Mouse (Mus musculus): ENCODE results near the gene Rptor.
A peak's percentile ranks its signal among the peaks of the same experiment; 100 is the strongest.

Rptor gene

GRCm38 (mm10) chr11:119607464-119607863, 4.8 kb downstream of the Rptor start:
- DNase-seq, result no peak

- DNase-seq, result no peak
Measured at GRCm38 (mm10) chr11:119611496-119611895, 8.8 kb downstream of the Rptor start.

DNA sequence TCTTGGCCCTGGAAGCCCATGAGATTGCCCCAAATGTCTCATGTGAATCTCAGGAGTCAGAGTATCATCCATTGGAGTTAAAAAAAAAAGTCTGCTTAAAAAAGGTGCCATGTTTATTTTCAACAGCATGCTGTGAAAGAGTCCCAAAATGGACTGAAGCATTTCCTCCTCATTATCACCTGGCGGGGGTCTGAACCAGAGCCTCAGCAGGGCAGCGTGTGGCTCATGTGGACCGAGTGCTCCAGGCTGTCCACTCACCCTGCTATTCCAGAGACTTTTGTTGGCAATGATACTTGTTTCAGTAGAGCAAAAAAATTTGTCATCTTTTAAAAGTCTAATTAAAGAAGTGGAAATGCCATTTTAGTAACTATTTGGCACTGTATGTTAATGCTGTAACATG, 9.5 kb downstream of the Rptor start:
- no peak for DNase-seq

GRCm38 (mm10) chr11:119615087-119615486, 12.4 kb downstream of the Rptor start:
- DNase-seq, result no peak

- DNase-seq, result peak; percentile 85 to 95
Measured at GRCm38 (mm10) chr11:119618763-119619162, 16.1 kb downstream of the Rptor start.

GRCm38 (mm10) chr11:119621266-119621665, 18.6 kb downstream of the Rptor start:
- no peak for DNase-seq

DNA sequence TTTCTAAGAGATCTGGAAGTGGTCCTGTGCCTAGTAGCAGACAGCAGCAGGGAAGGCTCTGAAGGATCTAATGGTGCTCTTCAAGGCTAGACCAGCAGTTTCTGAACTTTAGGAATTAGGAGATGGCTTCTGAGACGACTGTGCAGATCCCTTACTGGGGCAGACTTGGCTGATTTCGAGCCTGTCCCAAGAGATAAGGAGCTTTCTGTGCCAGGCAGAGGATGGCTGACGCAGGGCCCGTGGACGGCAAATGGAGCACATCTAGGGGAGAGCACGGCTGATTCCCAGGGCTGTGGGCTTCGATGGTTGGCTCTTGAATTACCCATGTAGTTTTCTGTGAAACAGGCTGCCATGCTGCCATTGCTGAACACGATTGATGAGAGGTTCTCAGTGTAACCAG, 21.1 kb downstream of the Rptor start:
- no peak for DNase-seq

- no peak for DNase-seq
Measured at GRCm38 (mm10) chr11:119624401-119624800, 21.7 kb downstream of the Rptor start.

GRCm38 (mm10) chr11:119624955-119625354, 22.2 kb downstream of the Rptor start:
- DNase-seq, result no peak

DNA sequence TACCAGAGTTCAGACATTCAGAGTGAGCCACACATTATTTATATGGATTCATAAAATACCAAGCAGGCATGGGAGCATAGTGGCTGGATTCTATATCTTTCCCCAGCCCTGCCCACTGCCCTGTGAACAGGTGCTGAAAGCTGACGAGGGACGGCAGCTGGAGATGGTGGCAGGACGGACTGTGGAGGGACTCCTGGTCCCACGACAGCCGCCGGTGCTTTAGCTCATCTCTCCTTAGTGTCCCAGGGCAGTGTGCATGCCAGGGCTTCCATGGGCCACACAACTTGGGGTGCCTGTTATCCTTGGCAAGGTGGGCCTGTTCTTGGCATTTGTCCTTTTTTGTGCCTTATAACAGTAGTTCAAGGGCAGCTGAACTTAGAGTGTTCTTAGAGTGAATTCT, 22.8 kb downstream of the Rptor start:
- DNase-seq, result peak in 1 of 2 experiments; percentile 33

DNA sequence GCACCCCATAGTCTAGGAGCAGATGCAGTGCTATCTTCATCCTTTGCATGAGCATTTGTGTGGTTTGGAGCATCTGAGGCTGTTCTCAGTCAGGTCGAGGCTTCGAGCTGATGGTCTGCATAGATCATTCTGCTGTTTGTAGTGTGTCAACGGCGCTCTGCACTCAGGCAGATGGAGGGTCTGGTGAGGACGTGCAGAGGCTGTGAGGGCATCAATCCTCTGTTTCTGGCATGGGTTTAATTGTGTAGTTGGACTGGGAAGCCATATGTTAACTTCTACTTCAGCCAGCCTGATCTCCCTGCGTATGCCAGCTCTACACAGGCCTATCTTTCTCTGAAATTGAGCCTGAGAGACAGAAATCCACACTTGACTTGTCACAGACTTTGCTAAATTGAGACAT, 23.2 kb downstream of the Rptor start:
- peak; percentile 49 to 61 for DNase-seq

DNA sequence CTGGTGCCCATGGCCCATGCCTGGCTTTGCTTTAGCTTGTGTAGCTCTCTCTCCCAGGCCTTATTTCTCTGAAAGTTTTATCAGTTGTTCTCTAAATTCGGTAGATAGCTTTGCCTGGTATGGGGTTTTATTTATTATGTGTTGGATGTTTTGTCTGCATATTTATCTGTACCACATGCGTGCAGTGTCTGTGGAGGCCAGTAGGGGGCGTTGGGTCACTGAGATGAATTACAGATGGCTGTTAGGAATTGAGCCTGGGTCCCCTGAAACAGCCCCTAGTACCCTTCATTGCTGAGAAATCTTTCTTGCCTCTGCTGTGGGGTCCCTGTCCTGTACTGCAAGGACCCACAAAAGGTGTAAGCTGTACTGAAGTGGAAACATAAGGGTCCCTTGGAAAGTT, 24.5 kb downstream of the Rptor start:
- DNase-seq, result peak in 1 of 2 experiments; percentile 63

GRCm38 (mm10) chr11:119629072-119629471, 26.4 kb downstream of the Rptor start:
- no peak for DNase-seq

GRCm38 (mm10) chr11:119630329-119630728, 27.6 kb downstream of the Rptor start:
- DNase-seq, result peak; percentile 51 to 54

DNA sequence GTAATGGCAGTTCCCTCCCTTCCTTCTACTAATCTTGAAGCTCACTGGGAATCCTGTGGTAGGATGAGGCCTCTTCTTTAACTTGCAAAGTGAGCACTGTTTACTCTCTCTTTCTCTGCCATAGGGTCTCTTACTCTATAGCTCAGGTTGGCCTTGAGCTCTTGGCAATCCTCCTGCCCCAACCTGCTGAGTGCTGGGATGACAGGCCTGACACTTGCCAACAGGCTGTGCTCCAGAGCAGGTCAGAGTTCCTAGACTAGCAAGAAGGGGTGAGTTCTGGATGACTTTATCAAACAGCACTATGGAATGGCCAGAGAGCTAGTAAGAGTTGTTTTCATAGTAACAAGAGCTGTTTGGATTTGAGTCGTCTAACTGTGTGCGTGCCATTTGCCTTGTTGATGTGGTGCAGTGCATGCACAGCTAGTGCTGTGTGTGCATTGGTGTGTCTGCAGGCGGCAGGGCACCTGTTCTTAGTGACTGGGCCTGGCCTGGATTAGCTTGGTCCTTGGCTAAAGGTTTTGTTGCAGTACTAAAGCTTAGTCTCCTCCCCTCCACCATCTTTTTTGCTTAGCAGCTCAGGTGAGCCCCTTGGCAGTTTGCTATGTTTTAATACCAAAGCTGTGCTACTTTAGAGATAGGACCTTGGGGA, 28.6 kb downstream of the Rptor start:
- peak; percentile 55 to 67 for DNase-seq

DNA sequence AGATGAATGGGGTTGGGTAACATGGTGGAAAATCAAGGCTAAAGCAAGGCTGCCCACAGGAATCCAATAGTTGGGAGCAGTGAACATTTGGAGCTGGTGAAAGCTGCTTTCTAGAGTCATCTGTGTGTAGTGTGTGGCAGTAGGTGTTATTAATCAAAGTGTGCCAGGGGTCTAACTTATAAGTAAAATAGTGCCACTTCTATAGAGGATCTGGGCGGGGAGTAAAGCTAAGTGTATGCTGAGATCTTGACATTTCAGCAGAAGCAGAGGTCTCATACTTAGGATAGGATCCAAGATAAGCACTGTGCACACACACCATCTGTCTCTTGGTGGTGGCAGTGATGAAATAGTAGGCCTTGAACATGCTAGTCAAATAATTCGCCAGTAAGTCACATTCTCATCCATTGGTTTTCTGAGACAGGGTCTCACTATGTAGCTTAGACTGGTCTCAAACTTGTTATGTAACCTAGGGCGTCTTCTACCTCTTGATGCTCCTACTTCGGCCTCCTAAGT, 33.7 kb downstream of the Rptor start:
- DNase-seq, result no peak

GRCm38 (mm10) chr11:119637519-119637918, 34.8 kb downstream of the Rptor start:
- peak; percentile 55 to 66 for DNase-seq

- no peak for DNase-seq
Measured at GRCm38 (mm10) chr11:119640491-119640890, 37.8 kb downstream of the Rptor start.

GRCm38 (mm10) chr11:119641831-119642381, 39.2 kb downstream of the Rptor start:
- peak; percentile 80 for DNase-seq

- DNase-seq, result no peak
Measured at GRCm38 (mm10) chr11:119643347-119643746, 40.6 kb downstream of the Rptor start.

DNA sequence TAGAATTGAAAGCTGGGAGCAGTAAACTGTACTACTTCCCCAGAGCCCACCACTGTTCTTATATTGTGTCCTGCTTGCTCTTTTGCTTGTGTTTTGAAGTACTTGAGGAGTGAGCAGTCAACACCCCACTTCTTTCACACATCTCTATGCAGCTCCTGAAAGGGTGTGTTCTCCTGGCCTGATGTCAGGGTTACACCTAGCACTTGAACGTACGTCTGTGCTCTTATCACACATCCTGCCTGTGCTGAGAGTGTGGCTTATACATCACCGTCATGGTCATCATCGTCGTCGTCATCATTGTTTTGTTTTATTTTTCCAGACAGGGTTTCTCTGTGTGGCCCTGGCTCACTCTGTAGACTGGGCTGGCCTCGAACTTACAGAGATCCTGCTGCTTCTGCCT, 41.4 kb downstream of the Rptor start:
- no peak for DNase-seq

DNA sequence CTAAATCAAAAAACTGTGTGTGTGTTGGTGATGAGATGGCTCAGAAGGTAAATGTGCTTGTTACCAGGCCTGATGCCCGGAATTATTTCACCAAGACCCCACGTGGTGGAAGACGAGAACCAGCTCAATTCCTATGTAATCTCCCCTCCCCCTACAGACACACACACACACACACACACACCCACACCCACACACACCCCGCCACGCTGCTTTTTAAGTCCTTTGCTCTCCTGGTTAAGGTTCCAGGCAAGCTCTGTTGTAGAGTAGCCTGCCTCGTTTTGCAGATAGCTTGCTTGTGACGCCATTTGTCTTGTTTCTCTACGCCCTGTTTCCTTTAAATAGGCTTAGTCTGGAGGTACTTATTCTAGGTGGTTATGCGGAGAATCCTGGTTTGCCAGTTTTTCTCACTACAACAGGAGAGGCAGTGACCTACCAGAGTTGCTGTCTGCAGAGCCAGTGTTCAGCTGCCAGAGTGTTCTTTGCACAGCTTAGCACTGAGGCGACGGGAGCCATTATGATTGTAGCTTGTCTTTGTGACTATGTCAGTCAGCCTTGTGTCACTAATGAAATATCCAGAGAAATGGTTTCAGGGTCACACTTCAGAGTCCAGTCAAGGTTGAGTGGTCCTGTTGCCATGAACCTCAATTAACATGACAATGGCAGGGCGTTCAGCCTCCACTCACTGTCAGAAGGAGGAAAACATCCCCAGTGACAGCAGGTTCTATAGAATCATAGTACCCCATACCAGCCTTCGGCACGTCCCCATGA, 42.1 kb downstream of the Rptor start:
- DNase-seq, result no peak

DNA sequence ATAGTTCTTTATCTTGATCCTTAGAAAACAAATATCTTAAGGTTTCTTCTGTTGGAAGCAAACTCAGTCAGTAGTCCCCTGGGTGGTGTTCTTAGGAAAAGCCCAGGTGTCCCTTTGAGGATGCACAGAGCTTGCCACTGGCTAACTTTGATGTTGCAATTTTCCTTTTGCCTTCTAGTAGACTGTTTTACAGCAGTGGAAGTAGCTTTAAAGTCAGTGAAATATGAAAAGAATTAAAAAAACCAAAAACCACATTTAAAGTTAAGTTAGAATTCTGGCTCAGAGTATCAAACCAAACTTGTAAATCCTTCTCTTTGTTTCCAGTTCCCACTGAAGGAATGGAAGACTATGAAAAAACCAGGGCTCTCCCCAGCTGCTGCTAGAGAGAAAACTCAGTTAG, 47.8 kb downstream of the Rptor start:
- no peak for DNase-seq

- DNase-seq, result no peak
Measured at GRCm38 (mm10) chr11:119653336-119653735, 50.6 kb downstream of the Rptor start.
